Mouse (Mus musculus) forebrain, embryonic 12.5 days (tissue): ENCODE measurements at regions not wholly inside any gene's neighbourhood (a gene's known extent, or its start where the extent isn't known, plus 50 kb on each side); places are given as distances from the start of the nearest gene placed in this dataset. TPM values are rescaled to one million over a fixed set of nuclear protein-coding genes. Genes with fewer than 3 reads are reported as not detected.
A peak's percentile ranks its signal among the peaks of the same experiment; 100 is the strongest.

Experiments
- ATAC-seq: fragments of 200-750 bp; cut with Nextera tagmentation; 2 replicates; pipeline ENCODE4 v1.8.0; 2017; ENCODE audit warnings: moderate TSS enrichment; ENCODE audit not compliant: low FRiP score
- H3K27ac ChIP-seq: fragments of 300-500 bp; sonication (generic); 2 replicates; pipeline ENCODE4 v1.5.1; 2016; ENCODE audit warnings: mild to moderate bottlenecking
- H3K27me3 ChIP-seq: fragments of 300-500 bp; sonication (generic); 2 replicates; pipeline ENCODE4 v1.6.1; 2016; ENCODE audit warnings: mild to moderate bottlenecking
- H3K36me3 ChIP-seq: fragments of 300-500 bp; sonication (generic); replicated peaks from 2 replicates; pipeline ENCODE4 v1.6.1; 2016; ENCODE audit warnings: mild to moderate bottlenecking
- H3K4me1 ChIP-seq: fragments of 300-500 bp; sonication (generic); 2 replicates; pipeline ENCODE4 v1.6.1; 2016
- H3K4me2 ChIP-seq: fragments of 300-500 bp; sonication (generic); 2 replicates; pipeline ENCODE4 v1.6.1; 2016; ENCODE audit warnings: mild to moderate bottlenecking, moderate library complexity
- H3K4me3 ChIP-seq: fragments of 300-500 bp; sonication (generic); replicated peaks from 2 replicates; pipeline ENCODE4 v1.5.1; 2016; ENCODE audit warnings: mild to moderate bottlenecking
- H3K9ac ChIP-seq: fragments of 300-500 bp; sonication (generic); 2 replicates; pipeline ENCODE4 v1.6.1; 2016; ENCODE audit warnings: mild to moderate bottlenecking
- H3K9me3 ChIP-seq: fragments of 300-500 bp; sonication (generic); 2 replicates; pipeline ENCODE4 v1.6.1; 2016
- WGBS: fragments of 180-500 bp; shearing (Covaris S2); methylation state at CpG from one replicate; pipeline ENCODE4 v1.1.7; 2016; 5-methylcytosine and 5-hydroxymethylcytosine counted together
- microRNA counts: library from miRNA; unstranded; fragments of <30 nt; microRNA quantifications from one replicate; lab custom pipeline; 2017
- microRNA-seq: library from miRNA; unstranded; fragments of <30 nt; microRNA quantifications from one replicate; pipeline ENCODE4, GENCODE M21; 2017

GRCm38 (mm10) chr3:118507582-118508237, 54.2 kb upstream of the Dpyd start:
- no peak for ATAC-seq
- no peaks in the 10 kb centered on the region for H3K36me3 ChIP-seq
- peaks cover 13% of the 10 kb centered on the region; the same call in 1 of the 2 replicates for H3K4me1 ChIP-seq
- no peak overlapping the region for H3K27ac ChIP-seq
- H3K27me3 ChIP-seq = no peaks in the 10 kb centered on the region
- no peaks in the 10 kb centered on the region for H3K9me3 ChIP-seq
- H3K9ac ChIP-seq = no peak overlapping the region
- H3K4me3 ChIP-seq = no peak overlapping the region
- no peak overlapping the region for H3K4me2 ChIP-seq
- 67% methylated on average over 7 of the region's 7 CpGs for WGBS

- Histone ChIP-seq H3K4me3 (no peak overlapping the region), H3K27ac (no peak overlapping the region; the same call in 1 of the 2 replicates), H3K4me2 (no peak overlapping the region), H3K27me3 (no peaks in the 10 kb centered on the region), H3K9ac (no peak overlapping the region), H3K9me3 (no peaks in the 10 kb centered on the region), H3K4me1 (peaks cover 15% of the 10 kb centered on the region; the same call in 1 of the 2 replicates), H3K36me3 (no peaks in the 10 kb centered on the region)
- ATAC-seq = no peak
- WGBS = 77% methylated on average over 4 of the region's 4 CpGs
Measured at GRCm38 (mm10) chr3:118510837-118511236, 51.1 kb upstream of the Dpyd start.

DNA sequence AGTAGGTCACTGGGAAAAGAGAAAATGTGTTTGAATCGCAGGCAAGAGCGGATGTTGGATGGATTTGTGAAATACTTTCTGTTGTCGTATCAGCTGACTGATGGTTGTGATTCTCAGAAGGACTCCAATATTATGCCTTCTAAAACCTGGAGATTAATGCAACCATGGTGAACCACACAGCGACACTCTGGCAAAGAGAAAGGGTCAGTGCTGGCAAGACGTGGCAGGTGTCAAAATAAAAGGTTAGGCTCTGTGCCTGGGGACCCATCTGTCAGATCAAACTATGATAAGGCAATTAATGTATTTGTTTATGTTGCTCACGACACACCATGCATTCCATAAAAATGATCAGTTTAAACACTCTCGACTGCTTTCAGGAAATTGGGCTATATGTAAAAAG, 50.0 kb upstream of the Dpyd start:
- WGBS = 58% methylated on average over 7 of the region's 7 CpGs
- no peak overlapping the region for H3K4me3 ChIP-seq
- H3K27ac ChIP-seq = no peak overlapping the region
- H3K9ac ChIP-seq = no peak overlapping the region
- no peak overlapping the region for H3K4me2 ChIP-seq
- peaks cover 15% of the 10 kb centered on the region; the same call in 1 of the 2 replicates for H3K4me1 ChIP-seq
- ATAC-seq = peak; percentile 53
- H3K9me3 ChIP-seq = no peaks in the 10 kb centered on the region
- H3K27me3 ChIP-seq = no peaks in the 10 kb centered on the region
- H3K36me3 ChIP-seq = no peaks in the 10 kb centered on the region

MicroRNAs in the stretch of these regions (microRNA counts, 519-probe panel; counts per million panel counts)
- 5,110 counts per million, percentile 69 among the panel's probes with 10 or more counts for microRNA mmu-miR-137 (lab: Ali Mortazavi, UCI)

Small RNA genes lying in the stretch of these regions (microRNA-seq; reads per million reads assigned to microRNA genes)
- gene Gm24155 (not detected), gene Mir137 (5,642 reads per million, percentile 91 among the genes with 10 or more reads in this experiment)
